Mouse (Mus musculus) hindbrain, embryonic 13.5 days (tissue): ENCODE results near the gene Cyp26c1. TPM values are rescaled to one million over a fixed set of nuclear protein-coding genes. Genes with fewer than 3 reads are reported as not detected.

ENCODE experiments used
- ATAC-seq: fragments of 200-750 bp; cut with Nextera tagmentation; 2 replicates; pipeline ENCODE4 v1.8.0; 2017; ENCODE audit warnings: moderate TSS enrichment; ENCODE audit not compliant: low FRiP score
- H3K27ac ChIP-seq: fragments of 300-500 bp; sonication (generic); 2 replicates; pipeline ENCODE4 v1.5.1; 2015; ENCODE audit warnings: inconsistent platforms, mild to moderate bottlenecking, moderate library complexity
- H3K27me3 ChIP-seq: fragments of 300-500 bp; sonication (generic); 2 replicates; pipeline ENCODE4 v1.6.1; 2015; ENCODE audit warnings: mild to moderate bottlenecking, inconsistent platforms
- H3K36me3 ChIP-seq: fragments of 300-500 bp; sonication (generic); 2 replicates; pipeline ENCODE4 v1.6.1; 2015; ENCODE audit warnings: mild to moderate bottlenecking, inconsistent platforms
- H3K4me1 ChIP-seq: fragments of 300-500 bp; sonication (generic); replicated peaks from 2 replicates; pipeline ENCODE4 v1.6.1; 2015; ENCODE audit warnings: inconsistent platforms
- H3K4me2 ChIP-seq: fragments of 300-500 bp; sonication (generic); 2 replicates; pipeline ENCODE4 v1.6.1; 2015; ENCODE audit warnings: inconsistent platforms, mild to moderate bottlenecking, moderate library complexity
- H3K4me3 ChIP-seq: fragments of 300-500 bp; sonication (generic); 2 replicates; pipeline ENCODE4 v1.5.1; 2015; ENCODE audit warnings: mild to moderate bottlenecking, inconsistent platforms
- H3K9ac ChIP-seq: fragments of 300-500 bp; sonication (generic); 2 replicates; pipeline ENCODE4 v1.6.1; 2015; ENCODE audit warnings: mild to moderate bottlenecking, inconsistent platforms
- H3K9me3 ChIP-seq: fragments of 300-500 bp; sonication (generic); 2 replicates; pipeline ENCODE4 v1.6.1; 2016; ENCODE audit warnings: inconsistent platforms
- WGBS: fragments of 180-500 bp; shearing (Covaris S2); methylation state at CpG from one replicate; pipeline ENCODE4 v1.1.7; 2015; 5-methylcytosine and 5-hydroxymethylcytosine counted together
- polyA plus RNA-seq: library from polyadenylated mRNA; unstranded; fragments of >200 nt; fragmentation: Nextera tagmentation; extraction: Ambion mirVana; gene quantifications from 2 replicates; pipeline ENCODE4 v1.2.1, GENCODE M21; 2015

The Cyp26c1 gene
- polyA plus RNA-seq, 1 experiment from 2014 or later, result not detected

DNA sequence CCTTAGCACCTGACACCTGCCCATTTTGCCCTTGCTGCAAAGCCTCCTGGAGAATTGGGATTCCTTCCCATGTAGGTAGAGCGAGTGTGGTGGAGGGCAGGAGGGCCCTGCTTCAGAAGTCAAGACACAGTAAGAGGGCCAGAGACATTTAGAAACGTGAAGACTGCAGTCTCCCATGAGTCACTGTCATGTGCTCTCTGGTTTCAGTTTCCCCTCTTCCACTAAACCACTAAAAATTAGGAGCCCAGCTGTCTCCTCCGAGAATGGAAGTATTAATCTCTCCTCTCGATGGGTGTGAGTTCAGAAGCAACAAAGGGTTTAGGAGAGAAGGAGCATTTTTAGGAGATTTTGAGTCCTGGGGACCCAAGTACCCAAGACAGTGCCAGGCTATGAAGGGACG is 4.1 kb downstream of the Cyp26c1 start:
- no peak overlapping the region for H3K4me3 ChIP-seq
- ATAC-seq, result no peak
- 41% methylated on average over 5 of the region's 5 CpGs for WGBS

DNA sequence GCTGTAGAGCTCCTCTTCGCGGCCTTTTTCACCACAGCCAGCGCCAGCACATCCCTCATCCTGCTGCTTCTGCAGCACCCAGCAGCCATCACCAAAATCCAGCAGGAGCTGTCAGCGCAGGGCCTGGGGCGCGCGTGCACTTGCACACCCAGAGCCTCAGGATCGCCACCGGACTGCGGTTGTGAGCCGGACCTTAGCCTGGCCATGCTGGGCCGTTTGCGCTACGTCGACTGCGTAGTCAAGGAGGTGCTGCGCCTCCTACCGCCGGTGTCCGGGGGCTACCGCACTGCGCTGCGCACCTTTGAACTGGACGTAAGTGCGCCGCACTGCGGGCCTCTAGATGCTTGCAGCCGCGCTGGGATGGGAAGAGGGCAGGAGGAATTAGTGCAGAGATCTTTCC is 5.3 kb downstream of the Cyp26c1 start:
- Histone ChIP-seq H3K9me3 (no peaks in the 10 kb centered on the region), H3K9ac (0 out of 2 replicates have a peak overlapping the region, but pooled peaks have one; percentile 19), H3K27me3 (peaks cover 100% of the 10 kb centered on the region), H3K27ac (no peak overlapping the region), H3K4me2 (peak overlapping the region; percentile 37), H3K36me3 (no peaks in the 10 kb centered on the region), H3K4me1 (peaks cover 31% of the 10 kb centered on the region), H3K4me3 (peak overlapping the region; percentile 19)
- ATAC-seq, result no peak
- WGBS, result 3% methylated on average over 29 of the region's 29 CpGs

More for the DNA sequence above, 4.1 kb downstream of the Cyp26c1 start:
- Histone ChIP-seq H3K9me3 (no peaks in the 10 kb centered on the region), H3K4me1 (peaks cover 35% of the 10 kb centered on the region), H3K27me3 (peaks cover 100% of the 10 kb centered on the region), H3K4me2 (no peak overlapping the region), H3K36me3 (no peaks in the 10 kb centered on the region), H3K9ac (no peak overlapping the region), H3K27ac (no peak overlapping the region)

DNA sequence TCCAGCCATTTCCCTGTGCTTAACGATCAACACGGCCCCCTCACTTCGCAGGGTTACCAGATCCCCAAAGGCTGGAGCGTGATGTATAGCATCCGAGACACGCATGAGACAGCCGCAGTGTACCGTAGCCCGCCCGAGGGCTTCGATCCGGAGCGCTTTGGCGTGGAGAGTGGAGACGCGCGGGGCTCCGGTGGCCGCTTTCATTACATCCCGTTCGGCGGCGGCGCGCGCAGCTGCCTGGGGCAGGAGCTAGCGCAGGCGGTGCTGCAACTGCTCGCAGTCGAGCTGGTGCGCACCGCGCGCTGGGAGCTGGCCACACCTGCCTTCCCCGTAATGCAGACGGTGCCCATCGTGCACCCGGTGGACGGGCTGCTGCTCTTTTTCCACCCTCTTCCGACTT is 7.5 kb downstream of the Cyp26c1 start:
- Histone ChIP-seq H3K4me3 (peak overlapping the region; percentile 37), H3K27me3 (peaks cover 100% of the 10 kb centered on the region), H3K4me1 (peaks cover 37% of the 10 kb centered on the region), H3K9ac (peak overlapping the region; percentile 55; the same call in 1 of the 2 replicates), H3K36me3 (no peaks in the 10 kb centered on the region), H3K27ac (no peak overlapping the region), H3K9me3 (no peaks in the 10 kb centered on the region), H3K4me2 (peak overlapping the region; percentile 61)
- ATAC-seq, result peak; percentile 53
- 4% methylated on average over 40 of the region's 40 CpGs for WGBS

DNA sequence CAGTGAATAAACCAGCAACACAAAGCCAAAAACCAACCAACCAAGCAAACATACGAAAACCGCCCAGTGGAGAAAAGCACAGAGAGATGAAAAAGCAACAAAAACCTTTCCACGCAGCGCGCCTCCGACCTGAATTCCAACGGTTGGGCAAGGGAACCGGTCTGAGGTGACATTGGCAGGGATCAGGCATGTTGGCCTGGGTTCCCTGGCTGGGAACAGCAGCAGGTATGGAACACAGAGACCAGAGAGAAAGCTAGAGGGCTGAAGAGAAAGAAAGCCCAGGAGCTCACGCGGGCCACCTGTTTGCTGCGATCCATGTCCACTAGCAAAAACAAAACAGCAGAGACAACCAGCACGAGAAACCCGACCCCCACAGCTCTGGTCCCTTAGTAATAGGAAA is 9.8 kb downstream of the Cyp26c1 start:
- H3K27me3 ChIP-seq, result peaks cover 100% of the 10 kb centered on the region
- no peaks in the 10 kb centered on the region for H3K9me3 ChIP-seq
- no peak for ATAC-seq
- H3K4me1 ChIP-seq, result peaks cover 51% of the 10 kb centered on the region
- 26% methylated on average over 13 of the region's 13 CpGs for WGBS
- no peaks in the 10 kb centered on the region for H3K36me3 ChIP-seq
- H3K9ac ChIP-seq, result no peak overlapping the region
- no peak overlapping the region for H3K4me2 ChIP-seq
- no peak overlapping the region for H3K27ac ChIP-seq
- no peak overlapping the region for H3K4me3 ChIP-seq

DNA sequence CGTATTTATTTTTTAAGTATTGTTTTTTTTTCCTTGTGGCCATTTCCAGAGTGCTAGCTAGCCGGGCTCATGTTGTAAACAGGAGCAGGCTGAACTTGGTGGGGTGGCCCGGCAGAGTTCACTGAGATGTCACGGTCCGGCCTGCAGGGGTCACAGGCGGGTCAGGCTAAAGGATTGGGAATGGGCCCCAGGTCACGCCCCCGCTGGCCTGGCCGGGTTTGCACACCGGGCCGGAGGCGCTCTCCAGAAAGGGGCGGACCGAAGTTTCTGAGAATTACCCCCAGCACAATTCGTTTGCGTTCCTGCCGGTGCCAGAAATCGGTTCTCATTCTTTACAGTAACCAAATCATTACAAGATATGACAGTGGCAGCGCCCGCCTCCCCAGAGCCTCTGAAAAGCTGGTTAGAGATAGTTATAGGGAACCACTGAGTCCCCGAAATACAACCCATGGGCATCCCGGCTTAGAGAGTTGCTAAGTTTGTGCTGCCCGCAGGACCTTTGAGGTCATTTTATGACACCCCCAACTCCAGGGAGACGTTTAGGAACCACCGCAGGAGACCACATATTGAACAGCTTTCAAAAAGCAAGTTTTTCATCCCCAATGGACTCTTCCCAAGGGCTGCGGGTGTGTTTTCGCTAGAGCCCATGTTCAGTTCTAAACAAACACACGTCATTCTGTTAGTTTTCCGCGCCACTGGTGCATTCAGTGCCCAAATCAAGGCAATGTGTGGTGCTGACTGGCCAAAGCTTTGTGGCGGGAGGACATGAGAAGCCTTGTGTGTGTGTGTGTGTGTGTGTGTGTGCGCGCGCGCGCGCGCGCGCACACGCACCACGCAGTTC is 10.6 kb downstream of the Cyp26c1 start:
- Histone ChIP-seq H3K4me1 (peaks cover 45% of the 10 kb centered on the region), H3K27ac (no peak overlapping the region), H3K4me2 (0 out of 2 replicates have a peak overlapping the region, but pooled peaks have one; percentile 19), H3K27me3 (peaks cover 100% of the 10 kb centered on the region), H3K36me3 (no peaks in the 10 kb centered on the region), H3K9ac (no peak overlapping the region), H3K9me3 (no peaks in the 10 kb centered on the region), H3K4me3 (no peak overlapping the region; the same call in 1 of the 2 replicates)
- 4% methylated on average over 42 of the region's 42 CpGs for WGBS
- no peak for ATAC-seq

DNA sequence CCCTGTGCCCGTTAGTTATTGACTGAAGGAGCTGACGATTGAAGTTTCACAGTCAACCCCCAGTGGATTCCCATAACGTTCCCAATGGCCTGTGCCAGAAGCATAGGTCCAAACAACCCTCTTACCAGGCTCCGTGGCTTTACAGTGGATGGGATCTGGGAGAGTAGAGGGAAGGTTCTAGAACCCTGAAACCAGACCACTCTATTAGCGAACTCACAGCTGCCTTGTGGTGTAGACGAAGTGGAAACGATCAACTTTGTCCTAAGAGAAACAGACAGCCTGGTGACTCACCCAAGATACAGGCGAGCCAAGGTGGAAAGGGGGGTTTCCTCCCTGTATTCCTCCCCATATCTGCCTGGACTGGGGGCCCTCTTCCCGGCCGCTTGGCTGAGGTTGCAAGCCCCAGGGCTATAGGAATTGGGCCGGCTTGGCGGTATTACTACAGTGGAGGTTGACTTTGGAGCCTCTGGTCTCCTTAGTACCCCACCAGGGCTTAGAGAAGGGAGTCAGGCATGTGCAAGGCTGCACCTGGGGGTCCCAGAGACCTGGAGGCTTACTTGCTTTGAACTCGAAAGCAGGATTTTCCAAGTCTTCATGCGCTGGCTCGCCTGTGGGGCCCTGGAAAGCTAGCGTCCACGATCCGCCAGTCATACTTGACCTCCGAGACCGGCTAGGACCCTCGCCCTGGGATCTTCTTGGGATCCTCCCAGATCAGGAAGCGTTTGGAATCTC is 11.4 kb downstream of the Cyp26c1 start:
- H3K4me2 ChIP-seq, result peak overlapping the region; percentile 53
- ATAC-seq, result no peak
- no peak overlapping the region for H3K27ac ChIP-seq
- no peak overlapping the region; the same call in 1 of the 2 replicates for H3K4me3 ChIP-seq
- no peak overlapping the region for H3K9ac ChIP-seq
- peaks cover 45% of the 10 kb centered on the region for H3K4me1 ChIP-seq
- no peaks in the 10 kb centered on the region for H3K36me3 ChIP-seq
- H3K9me3 ChIP-seq, result no peaks in the 10 kb centered on the region
- 2% methylated on average over 22 of the region's 22 CpGs for WGBS
- peaks cover 100% of the 10 kb centered on the region for H3K27me3 ChIP-seq

DNA sequence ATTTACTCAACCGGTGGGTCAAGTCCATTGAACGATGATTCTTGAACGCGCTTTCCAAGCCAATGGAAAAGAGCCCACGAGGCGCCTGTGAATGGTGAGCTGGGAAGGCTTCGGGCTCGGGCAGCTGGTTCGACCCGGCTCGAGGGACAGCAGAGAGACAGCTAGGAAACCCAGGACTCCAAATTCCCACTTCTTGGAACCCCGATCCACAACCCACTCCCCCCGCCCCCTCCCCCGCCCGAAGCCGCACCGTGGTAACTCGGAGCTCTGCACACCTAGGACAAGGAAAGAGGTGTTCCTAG is 11.9 kb downstream of the Cyp26c1 start:
- Histone ChIP-seq H3K4me1 (peaks cover 45% of the 10 kb centered on the region), H3K9me3 (no peaks in the 10 kb centered on the region), H3K27me3 (peaks cover 100% of the 10 kb centered on the region), H3K4me3 (peak overlapping the region; percentile 33), H3K9ac (no peak overlapping the region), H3K4me2 (peak overlapping the region; percentile 53), H3K27ac (no peak overlapping the region), H3K36me3 (no peaks in the 10 kb centered on the region)
- 1% methylated on average over 18 of the region's 18 CpGs for WGBS
- ATAC-seq, result no peak

DNA sequence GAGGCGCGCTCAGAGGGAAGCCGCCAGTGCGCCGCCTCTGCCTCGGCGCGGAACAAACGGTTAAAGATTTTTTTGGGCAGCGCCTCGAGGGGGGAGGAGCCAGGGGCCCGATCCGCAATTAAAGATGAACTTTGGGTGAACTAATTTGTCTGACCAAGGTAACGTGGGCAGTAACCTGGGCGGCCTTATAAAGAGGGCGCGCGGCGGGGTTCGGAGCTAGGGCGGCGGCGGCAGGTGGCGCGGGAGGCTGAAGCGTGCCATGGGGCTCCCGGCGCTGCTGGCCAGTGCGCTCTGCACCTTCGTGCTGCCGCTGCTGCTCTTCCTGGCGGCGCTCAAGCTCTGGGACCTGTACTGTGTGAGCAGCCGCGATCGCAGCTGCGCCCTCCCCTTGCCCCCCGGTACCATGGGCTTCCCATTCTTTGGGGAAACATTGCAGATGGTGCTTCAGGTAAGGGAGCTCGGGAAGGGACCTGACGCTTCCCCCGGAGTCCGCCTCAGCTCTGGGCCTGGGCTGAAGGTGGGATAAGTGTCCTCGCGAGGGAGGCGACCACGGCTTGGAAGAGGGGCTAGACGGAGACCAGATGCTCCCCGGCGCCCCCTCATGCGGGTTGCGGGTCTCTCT is 12.4 kb downstream of the Cyp26c1 start, which contains the start of gene Cyp26a1:
Gene Cyp26a1, plus strand, starts transcription at position 148 of the 622 bp plus-strand sequence.
- Histone ChIP-seq H3K9ac (peak within 1 kb of the TSS; percentile 46; the same call in 1 of the 2 replicates), H3K4me3 (peak within 1 kb of the TSS; percentile 33), H3K36me3 (no peaks in the 10 kb centered on the region), H3K27me3 (peaks cover 100% of the 10 kb centered on the region), H3K27ac (no peak within 1 kb of the TSS), H3K4me1 (peaks cover 42% of the 10 kb centered on the region), H3K4me2 (peak within 1 kb of the TSS; percentile 53), H3K9me3 (no peaks in the 10 kb centered on the region)
- ATAC-seq, result 0 out of 2 replicates have a peak, but pooled peaks have one; percentile 33
- WGBS, result under 1% methylated on average over 51 of the region's 51 CpGs

DNA sequence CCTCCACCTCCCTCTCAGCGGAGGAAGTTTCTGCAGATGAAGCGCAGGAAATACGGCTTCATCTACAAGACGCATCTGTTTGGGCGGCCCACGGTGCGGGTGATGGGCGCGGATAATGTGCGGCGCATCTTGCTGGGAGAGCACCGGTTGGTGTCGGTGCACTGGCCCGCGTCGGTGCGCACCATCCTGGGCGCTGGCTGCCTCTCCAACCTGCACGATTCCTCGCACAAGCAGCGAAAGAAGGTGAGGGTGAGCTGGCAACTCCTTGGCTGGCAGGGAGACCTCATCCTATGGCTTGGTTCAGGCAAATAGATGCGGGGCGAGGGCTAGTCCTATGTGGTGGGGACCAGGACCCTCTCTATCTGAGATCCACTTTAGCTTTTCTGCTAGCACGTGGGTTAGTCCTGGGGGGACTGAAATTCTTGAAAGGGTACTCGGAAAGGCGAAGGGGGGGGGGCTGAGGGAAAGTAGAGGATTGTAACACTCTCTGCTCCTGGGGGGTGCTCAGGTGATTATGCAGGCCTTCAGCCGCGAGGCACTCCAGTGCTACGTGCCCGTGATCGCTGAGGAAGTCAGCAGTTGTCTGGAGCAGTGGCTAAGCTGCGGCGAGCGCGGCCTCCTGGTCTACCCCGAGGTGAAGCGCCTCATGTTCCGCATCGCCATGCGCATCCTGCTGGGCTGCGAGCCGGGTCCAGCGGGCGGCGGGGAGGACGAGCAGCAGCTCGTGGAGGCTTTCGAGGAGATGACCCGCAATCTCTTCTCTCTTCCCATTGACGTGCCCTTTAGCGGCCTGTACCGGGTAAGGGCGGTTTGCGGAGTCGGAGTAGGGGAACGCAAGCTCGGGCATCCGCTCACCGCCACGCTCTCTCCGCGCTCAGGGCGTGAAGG is 13.1 kb downstream of the Cyp26c1 start:
- peaks cover 35% of the 10 kb centered on the region for H3K4me1 ChIP-seq
- no peak overlapping the region for H3K27ac ChIP-seq
- no peaks in the 10 kb centered on the region for H3K36me3 ChIP-seq
- 0 out of 2 replicates have a peak, but pooled peaks have one; percentile 49 for ATAC-seq
- H3K9me3 ChIP-seq, result no peaks in the 10 kb centered on the region
- H3K27me3 ChIP-seq, result peaks cover 100% of the 10 kb centered on the region
- under 1% methylated on average over 63 of the region's 63 CpGs for WGBS
- H3K4me2 ChIP-seq, result peak overlapping the region; percentile 53
- peak overlapping the region; percentile 46; the same call in 1 of the 2 replicates for H3K9ac ChIP-seq
- H3K4me3 ChIP-seq, result peak overlapping the region; percentile 33

DNA sequence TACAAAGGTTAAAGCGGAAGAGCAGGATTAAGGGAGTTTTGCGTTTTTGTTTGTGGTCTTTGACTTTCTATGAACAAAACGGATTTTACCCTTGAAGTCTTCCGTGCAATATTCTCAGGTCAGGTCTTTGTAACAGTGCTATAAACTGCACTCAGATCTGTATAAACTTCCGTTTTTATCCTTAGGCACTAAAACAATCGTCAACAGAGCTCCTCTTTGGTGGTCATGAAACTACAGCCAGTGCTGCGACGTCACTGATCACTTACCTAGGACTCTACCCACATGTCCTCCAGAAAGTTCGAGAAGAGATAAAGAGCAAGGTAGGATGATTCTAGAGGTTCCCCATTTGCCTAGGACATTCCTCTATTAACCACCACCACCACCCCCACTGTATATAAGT is 14.3 kb downstream of the Cyp26c1 start:
- Histone ChIP-seq H3K4me1 (peaks cover 35% of the 10 kb centered on the region), H3K4me3 (no peak overlapping the region), H3K9me3 (no peaks in the 10 kb centered on the region), H3K27ac (no peak overlapping the region), H3K36me3 (no peaks in the 10 kb centered on the region), H3K27me3 (peaks cover 97% of the 10 kb centered on the region), H3K4me2 (no peak overlapping the region), H3K9ac (no peak overlapping the region)
- no peak for ATAC-seq
- WGBS, result 17% methylated on average over 9 of the region's 9 CpGs

DNA sequence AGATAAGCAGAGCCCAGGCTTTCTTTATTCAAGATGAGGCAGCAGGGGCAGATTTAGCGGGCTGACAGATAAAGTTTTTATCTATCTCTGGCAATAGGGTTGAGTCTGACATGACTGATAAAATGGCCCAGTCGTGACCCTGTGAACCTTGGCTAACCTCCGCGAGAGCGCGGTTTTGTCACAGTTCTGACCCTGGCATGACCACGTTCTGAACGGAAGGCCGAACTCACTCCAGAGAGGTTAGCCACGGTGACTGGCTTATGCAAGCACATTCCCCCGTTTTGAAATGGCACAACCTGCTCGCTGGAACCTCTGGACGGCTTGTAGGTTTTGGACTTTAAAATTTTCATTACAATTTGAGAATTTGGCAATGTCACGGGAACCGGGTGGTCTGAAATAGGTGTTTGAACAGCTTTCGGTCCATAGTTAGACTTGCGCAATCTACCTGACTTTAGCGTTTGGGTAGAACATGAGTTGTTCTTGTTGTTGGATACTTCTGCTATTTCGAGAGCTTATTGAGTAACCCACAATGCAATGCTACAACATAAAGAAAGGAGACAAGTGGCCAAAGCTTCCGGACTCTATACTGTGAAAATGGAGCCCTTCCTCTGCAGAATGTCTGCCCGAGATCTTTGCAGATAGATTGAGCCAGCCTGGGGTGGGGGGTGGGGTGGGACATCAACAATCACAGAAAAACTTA is 17.1 kb downstream of the Cyp26c1 start:
- Histone ChIP-seq H3K9ac (no peak overlapping the region), H3K4me1 (peaks cover 17% of the 10 kb centered on the region), H3K36me3 (no peaks in the 10 kb centered on the region), H3K4me3 (no peak overlapping the region), H3K4me2 (no peak overlapping the region), H3K9me3 (no peaks in the 10 kb centered on the region), H3K27me3 (peaks cover 79% of the 10 kb centered on the region), H3K27ac (no peak overlapping the region)
- no peak for ATAC-seq
- WGBS, result 52% methylated on average over 21 of the region's 21 CpGs
